Mouse (Mus musculus) right cerebral cortex, postnatal 4 days (tissue): ENCODE data around the gene Trpt1.

Source experiments
- DNase-seq: peaks from one replicate; pipeline ENCODE4 v3.0.0-alpha.2; 2022

The Trpt1 gene

GRCm38 (mm10) chr19:6994489-6994888 is 1.4 kb upstream of the Trpt1 start:
- no peak for DNase-seq

- no peak for DNase-seq
Observed at GRCm38 (mm10) chr19:6995255-6995991, 508 bp upstream of the Trpt1 start.

- DNase-seq, result no peak
Observed at GRCm38 (mm10) chr19:6997721-6998290, 1.9 kb downstream of the Trpt1 start.

- DNase-seq, result no peak
Observed at GRCm38 (mm10) chr19:6999360-7000063, 3.6 kb downstream of the Trpt1 start.

GRCm38 (mm10) chr19:7006892-7007593 is 11.1 kb downstream of the Trpt1 start:
- no peak for DNase-seq

- DNase-seq, result no peak
Observed at GRCm38 (mm10) chr19:7012426-7012825, 16.5 kb downstream of the Trpt1 start.

- DNase-seq, result no peak
Observed at GRCm38 (mm10) chr19:7013984-7014383, 18.1 kb downstream of the Trpt1 start.

- no peak for DNase-seq
Observed at GRCm38 (mm10) chr19:7014481-7015135, 18.7 kb downstream of the Trpt1 start.

- no peak for DNase-seq
Observed at GRCm38 (mm10) chr19:7017541-7018457, 21.9 kb downstream of the Trpt1 start.

GRCm38 (mm10) chr19:7018546-7018945 is 22.6 kb downstream of the Trpt1 start:
- no peak for DNase-seq

GRCm38 (mm10) chr19:7019191-7019590 is 23.3 kb downstream of the Trpt1 start, which contains the start of gene Fermt3:
TSS of gene Fermt3 (minus strand) at chr19:7019469.
- no peak for DNase-seq

- DNase-seq, result no peak
Observed at GRCm38 (mm10) chr19:7020224-7020641, 24.3 kb downstream of the Trpt1 start.

- no peak for DNase-seq
Observed at GRCm38 (mm10) chr19:7029531-7029930, 33.6 kb downstream of the Trpt1 start.

- no peak for DNase-seq
Observed at GRCm38 (mm10) chr19:7034006-7034405, 38.1 kb downstream of the Trpt1 start.

GRCm38 (mm10) chr19:7039088-7039720 is 43.3 kb downstream of the Trpt1 start:
- DNase-seq, result peak; percentile 61

- peak; percentile 96 for DNase-seq
Observed at GRCm38 (mm10) chr19:7039841-7040636, 44.1 kb downstream of the Trpt1 start, which contains the start of gene Stip1. TSS of gene Stip1 (minus strand) at chr19:7039967.

GRCm38 (mm10) chr19:7040637-7041130 is 44.8 kb downstream of the Trpt1 start:
- no peak for DNase-seq

- DNase-seq, result no peak
Observed at GRCm38 (mm10) chr19:7041171-7041570, 45.2 kb downstream of the Trpt1 start.

GRCm38 (mm10) chr19:7044279-7044678 is 48.3 kb downstream of the Trpt1 start:
- DNase-seq, result no peak

GRCm38 (mm10) chr19:7044706-7045105 is 48.8 kb downstream of the Trpt1 start:
- no peak for DNase-seq
